Mouse (Mus musculus) hindbrain, embryonic 14.5 days (tissue): ENCODE data around the gene Gpr1. TPM values are rescaled to one million over a fixed set of nuclear protein-coding genes. Genes with fewer than 3 reads are reported as not detected.

ENCODE experiments used
- ATAC-seq: fragments of 200-750 bp; cut with Nextera tagmentation; 2 replicates; pipeline ENCODE4 v1.8.0; 2017; ENCODE audit warnings: moderate number of reproducible peaks, mild to moderate bottlenecking, moderate TSS enrichment, moderate library complexity; ENCODE audit not compliant: low FRiP score
- DNase-seq: peaks from one replicate; pipeline ENCODE4 v3.0.0-alpha.2; 2015; ENCODE audit warnings: low spot score
- H3K27ac ChIP-seq: fragments of 300-500 bp; sonication (generic); 2 replicates; pipeline ENCODE4 v1.5.1; 2014; ENCODE audit warnings: mild to moderate bottlenecking, moderate library complexity
- H3K27me3 ChIP-seq: fragments of 300-500 bp; sonication (generic); 2 replicates; pipeline ENCODE4 v1.6.1; 2014; ENCODE audit warnings: mild to moderate bottlenecking, low read length, mixed read lengths; ENCODE audit not compliant: control insufficient read depth, insufficient read depth
- H3K36me3 ChIP-seq: fragments of 300-500 bp; sonication (generic); replicated peaks from 2 replicates; pipeline ENCODE4 v1.6.1; 2014; ENCODE audit not compliant: control insufficient read depth, insufficient read depth
- H3K4me1 ChIP-seq: fragments of 300-500 bp; sonication (generic); replicated peaks from 2 replicates; pipeline ENCODE4 v1.6.1; 2014; ENCODE audit warnings: antibody characterized with exemption, low read length, mixed read lengths; ENCODE audit not compliant: control insufficient read depth, insufficient read depth
- H3K4me2 ChIP-seq: fragments of 300-500 bp; sonication (generic); replicated peaks from 2 replicates; pipeline ENCODE4 v1.6.1; 2014; ENCODE audit warnings: mild to moderate bottlenecking, moderate library complexity
- H3K4me3 ChIP-seq: fragments of 300-500 bp; sonication (generic); replicated peaks from 2 replicates; pipeline ENCODE4 v1.5.1; 2014; ENCODE audit warnings: mild to moderate bottlenecking, low read length
- H3K9ac ChIP-seq: fragments of 300-500 bp; sonication (generic); 2 replicates; pipeline ENCODE4 v1.6.1; 2014
- H3K9me3 ChIP-seq: fragments of 300-500 bp; sonication (generic); 2 replicates; pipeline ENCODE4 v1.6.1; 2016; ENCODE audit warnings: low read length; ENCODE audit not compliant: control insufficient read depth
- WGBS: fragments of 180-500 bp; shearing (Covaris S2); extraction: QIAGEN DNeasy Blood & Tissue Kit; methylation state at CpG from one replicate; pipeline ENCODE4 v1.1.7; 2014; 5-methylcytosine and 5-hydroxymethylcytosine counted together
- polyA plus RNA-seq: library from polyadenylated mRNA; unstranded; fragments of >200 nt; fragmentation: Nextera tagmentation; extraction: Ambion mirVana; gene quantifications from 2 replicates; pipeline ENCODE4 v1.2.1, GENCODE M21; 2014

Gene Gpr1
- polyA plus RNA-seq, 1 experiment from 2014 or later, result 0.35 TPM

DNA sequence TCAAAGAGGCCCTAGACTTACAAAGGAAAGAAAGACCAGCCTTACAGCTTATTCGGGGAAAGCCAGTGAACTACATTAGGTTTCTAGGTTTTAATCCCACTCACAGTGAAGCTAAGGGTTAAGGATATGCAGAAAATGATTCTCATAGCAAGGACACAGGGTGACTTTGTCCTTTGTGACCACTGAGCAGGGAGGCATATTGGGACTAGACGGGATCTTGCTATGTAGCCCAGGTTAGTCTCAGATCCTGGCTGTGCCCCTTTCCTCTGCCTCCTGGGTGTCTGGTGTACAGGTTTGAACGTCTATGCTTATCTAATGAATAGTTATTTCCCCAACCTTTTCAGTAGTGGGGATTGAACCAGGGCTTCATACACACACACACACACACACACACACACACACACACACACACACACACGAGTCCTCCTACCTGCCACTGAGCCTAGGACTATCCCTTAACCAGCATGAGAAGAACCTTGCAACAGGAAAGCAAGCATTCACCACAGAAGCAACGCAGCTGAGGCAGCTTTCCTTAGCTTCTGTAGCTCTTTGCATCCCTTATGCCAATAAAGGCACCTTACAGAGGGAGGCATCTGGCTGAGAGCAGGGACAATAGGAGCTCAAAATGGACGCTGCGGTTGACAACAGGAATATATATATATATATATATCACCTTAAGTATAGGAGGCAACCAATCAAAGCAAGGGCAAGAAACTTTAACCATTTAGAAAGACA, 9.5 kb downstream of the Gpr1 start:
- WGBS, result 20% methylated on average over 7 of the region's 7 CpGs
- ATAC-seq, result no peak

DNA sequence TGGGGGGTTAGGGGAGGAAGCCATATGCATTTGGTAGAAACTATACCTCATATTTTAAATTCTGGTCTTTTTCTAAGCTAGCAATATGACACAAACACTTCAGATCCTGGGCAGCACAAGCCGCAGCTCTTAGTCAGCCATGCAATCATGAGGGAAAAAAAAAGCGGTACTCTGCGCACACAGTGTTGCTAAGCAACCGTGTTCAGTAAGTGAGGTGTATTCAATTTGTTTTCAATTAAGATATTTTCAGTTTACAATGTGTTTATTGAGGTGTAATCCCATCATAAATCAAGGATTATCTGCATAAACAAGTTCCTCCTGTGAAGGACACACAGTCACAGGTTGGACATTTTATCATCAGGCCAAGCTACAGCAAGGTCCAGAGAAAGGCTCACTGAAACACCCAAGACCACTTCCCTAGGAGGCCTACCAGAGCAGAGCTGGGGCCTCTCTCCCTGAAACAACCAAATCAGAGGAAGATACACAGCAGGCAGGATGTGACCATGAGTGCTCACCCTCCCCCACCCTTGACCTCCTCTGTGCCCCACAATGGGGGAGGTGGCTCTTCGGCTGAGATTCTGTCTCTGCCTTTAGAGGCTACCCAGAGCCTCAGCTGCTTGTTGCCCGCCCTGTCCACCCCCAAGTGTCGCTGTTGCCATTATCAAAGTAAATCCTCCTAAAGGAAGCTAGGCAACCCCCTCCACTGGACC, 10.2 kb downstream of the Gpr1 start:
- Histone ChIP-seq H3K4me1 (peaks cover 13% of the 10 kb centered on the region), H3K36me3 (no peaks in the 10 kb centered on the region), H3K4me2 (no peak overlapping the region), H3K4me3 (no peak overlapping the region), H3K27me3 (no peaks in the 10 kb centered on the region), H3K9me3 (peaks cover 11% of the 10 kb centered on the region; the same call in 1 of the 2 replicates), H3K27ac (peak overlapping the region; percentile 72), H3K9ac (0 out of 2 replicates have a peak overlapping the region, but pooled peaks have one; percentile 29)
- 2% methylated on average over 7 of the region's 7 CpGs for WGBS
- DNase-seq (peak; percentile 67), ATAC-seq (peak; percentile 77; the same call in 1 of the 2 replicates)

More for the DNA sequence above, 9.5 kb downstream of the Gpr1 start:
- Histone ChIP-seq H3K27me3 (no peaks in the 10 kb centered on the region), H3K4me3 (no peak overlapping the region), H3K9ac (no peak overlapping the region), H3K9me3 (peaks cover 8% of the 10 kb centered on the region; the same call in 1 of the 2 replicates), H3K4me1 (peaks cover 13% of the 10 kb centered on the region), H3K27ac (peak overlapping the region; percentile 72), H3K4me2 (no peak overlapping the region), H3K36me3 (no peaks in the 10 kb centered on the region)
- no peak for DNase-seq

DNA sequence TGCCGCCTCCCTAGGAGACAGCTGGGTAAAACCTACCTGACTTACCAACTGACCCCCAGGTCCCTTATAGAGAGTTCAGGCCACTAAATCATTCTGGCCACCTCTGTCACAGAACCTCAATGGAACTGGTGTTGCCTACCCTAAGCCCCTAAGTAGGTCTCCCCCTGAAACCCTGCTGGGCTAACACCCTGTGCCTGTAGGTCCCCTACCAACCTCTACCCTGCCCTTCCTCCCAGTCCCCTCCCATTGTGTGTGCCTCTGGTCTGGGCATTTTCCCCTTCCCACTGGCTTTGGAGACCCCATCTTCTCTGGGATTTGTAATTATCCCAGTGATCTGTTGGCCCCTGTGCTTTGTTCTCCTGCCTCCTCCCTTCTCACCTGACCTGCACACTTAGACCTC, 10.9 kb downstream of the Gpr1 start:
- H3K27ac ChIP-seq, result peak overlapping the region; percentile 72
- H3K36me3 ChIP-seq, result no peaks in the 10 kb centered on the region
- H3K4me1 ChIP-seq, result peaks cover 13% of the 10 kb centered on the region
- 84% methylated on average over 1 of the region's 1 CpGs for WGBS
- H3K9ac ChIP-seq, result peak overlapping the region; percentile 29; the same call in 1 of the 2 replicates
- peak; percentile 59; the same call in 1 of the 2 replicates for ATAC-seq
- H3K9me3 ChIP-seq, result peaks cover 11% of the 10 kb centered on the region; the same call in 1 of the 2 replicates
- no peak overlapping the region for H3K4me3 ChIP-seq
- no peak for DNase-seq
- H3K4me2 ChIP-seq, result no peak overlapping the region
- no peaks in the 10 kb centered on the region for H3K27me3 ChIP-seq

DNA sequence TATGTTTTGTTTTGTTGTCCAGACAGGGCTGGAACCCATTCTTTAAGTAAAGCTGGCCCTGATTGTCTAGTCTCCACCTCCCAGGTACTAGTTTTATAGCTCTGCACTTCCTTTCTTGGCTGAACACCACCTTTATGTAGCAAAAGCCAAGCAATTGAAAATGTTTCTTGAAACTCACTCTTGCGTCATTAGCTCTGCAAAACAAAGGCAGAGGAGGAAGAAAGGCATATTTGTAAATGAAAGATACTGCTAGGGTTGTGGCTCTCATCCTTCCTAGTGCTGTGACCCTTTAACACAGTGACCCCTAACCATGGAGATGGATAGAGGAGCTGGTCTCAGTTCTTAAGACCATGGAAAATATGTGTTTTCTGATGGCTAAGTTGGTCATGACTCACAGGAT, 12.7 kb downstream of the Gpr1 start:
- H3K36me3 ChIP-seq, result no peaks in the 10 kb centered on the region
- DNase-seq, result no peak
- peaks cover 11% of the 10 kb centered on the region; the same call in 1 of the 2 replicates for H3K9me3 ChIP-seq
- no peak overlapping the region for H3K27ac ChIP-seq
- H3K4me2 ChIP-seq, result no peak overlapping the region
- no peaks in the 10 kb centered on the region for H3K27me3 ChIP-seq
- no peak for ATAC-seq
- peaks cover 13% of the 10 kb centered on the region for H3K4me1 ChIP-seq
- 71% methylated on average over 1 of the region's 1 CpGs for WGBS
- H3K4me3 ChIP-seq, result no peak overlapping the region
- no peak overlapping the region for H3K9ac ChIP-seq

DNA sequence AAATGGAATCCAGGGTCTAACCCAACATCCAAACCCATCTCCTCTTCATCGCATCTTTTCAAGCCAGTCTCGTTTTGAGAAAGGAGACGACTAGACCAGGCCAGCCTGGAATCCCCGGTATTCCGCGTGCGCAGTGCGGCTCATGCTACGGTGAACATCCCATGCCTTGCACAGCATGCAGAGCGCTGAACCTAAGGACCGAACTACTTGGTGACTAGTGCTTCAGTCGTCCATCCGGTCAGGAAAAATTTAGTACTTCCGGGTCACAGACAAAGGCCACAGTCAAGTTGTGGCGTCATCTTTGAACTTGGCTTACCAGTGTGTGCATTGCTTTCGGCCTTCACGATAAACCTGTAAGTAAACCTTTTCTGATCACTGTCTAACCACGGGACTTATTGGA, 14.0 kb downstream of the Gpr1 start:
- Histone ChIP-seq H3K9me3 (peaks cover 11% of the 10 kb centered on the region; the same call in 1 of the 2 replicates), H3K4me1 (peaks cover 13% of the 10 kb centered on the region), H3K4me3 (no peak overlapping the region), H3K4me2 (no peak overlapping the region), H3K27me3 (no peaks in the 10 kb centered on the region), H3K36me3 (no peaks in the 10 kb centered on the region), H3K27ac (no peak overlapping the region), H3K9ac (no peak overlapping the region)
- DNase-seq, result no peak
- 97% methylated on average over 18 of the region's 18 CpGs for WGBS
- ATAC-seq, result no peak

DNA sequence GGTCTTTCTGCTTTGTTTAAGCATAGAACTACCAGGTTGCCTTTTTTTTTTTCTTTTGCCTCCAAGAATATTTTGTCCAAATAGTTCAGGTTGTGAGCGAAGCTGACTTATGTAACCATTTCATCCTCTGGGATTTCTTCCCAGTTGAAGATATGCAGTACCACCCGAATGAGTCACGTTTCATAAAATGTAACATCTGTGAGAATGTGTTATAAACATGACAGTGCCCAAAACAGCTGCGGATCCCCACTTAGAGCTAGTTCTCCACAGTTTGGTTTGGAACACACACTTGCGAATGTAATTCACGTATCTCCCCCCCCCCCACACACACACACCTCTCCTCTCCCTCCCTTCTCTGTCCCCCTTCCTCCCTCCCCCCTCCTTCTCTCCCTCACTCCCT, 15.0 kb downstream of the Gpr1 start:
- peaks cover 11% of the 10 kb centered on the region; the same call in 1 of the 2 replicates for H3K9me3 ChIP-seq
- no peaks in the 10 kb centered on the region for H3K36me3 ChIP-seq
- DNase-seq, result no peak
- no peak overlapping the region for H3K27ac ChIP-seq
- no peak overlapping the region for H3K4me3 ChIP-seq
- H3K4me2 ChIP-seq, result no peak overlapping the region
- ATAC-seq, result no peak
- peaks cover 11% of the 10 kb centered on the region for H3K4me1 ChIP-seq
- no peaks in the 10 kb centered on the region for H3K27me3 ChIP-seq
- H3K9ac ChIP-seq, result no peak overlapping the region
- WGBS, result 95% methylated on average over 6 of the region's 6 CpGs

DNA sequence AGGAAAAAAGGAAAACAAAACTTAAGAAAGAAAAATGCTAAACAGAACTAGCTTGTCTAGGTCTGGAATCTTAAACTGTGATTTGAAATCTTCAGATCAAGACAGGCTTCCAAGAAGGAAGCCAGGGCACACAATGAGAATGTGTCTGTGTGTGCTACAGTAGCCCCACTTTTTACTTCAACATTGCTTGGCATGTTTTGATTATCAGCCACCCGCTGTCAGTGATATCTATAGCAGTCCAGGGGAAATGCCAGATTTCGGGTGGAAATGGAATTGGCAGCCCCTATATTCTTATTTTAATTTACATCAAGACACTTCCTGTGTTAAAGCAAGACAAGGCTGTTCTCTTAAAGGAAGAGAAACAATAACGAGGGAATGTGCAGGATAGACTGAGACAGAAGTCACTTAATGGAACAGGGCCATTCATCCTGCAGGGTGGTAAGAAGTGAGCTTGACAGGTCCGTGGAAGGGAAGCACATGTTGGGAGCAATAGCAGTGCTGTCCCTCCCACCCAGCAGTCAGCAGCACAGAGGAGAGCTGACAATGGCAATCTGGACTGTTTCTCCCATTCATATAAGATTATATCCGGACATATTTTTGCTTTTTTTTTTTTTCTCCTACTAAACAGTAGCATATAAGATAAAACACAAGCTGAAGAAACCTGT, 18.4 kb downstream of the Gpr1 start:
- H3K4me3 ChIP-seq, result no peak overlapping the region
- H3K9me3 ChIP-seq, result peaks cover 11% of the 10 kb centered on the region; the same call in 1 of the 2 replicates
- H3K27ac ChIP-seq, result no peak overlapping the region
- 72% methylated on average over 5 of the region's 5 CpGs for WGBS
- ATAC-seq (no peak), DNase-seq (no peak)
- H3K36me3 ChIP-seq, result no peaks in the 10 kb centered on the region
- no peak overlapping the region for H3K9ac ChIP-seq
- H3K4me2 ChIP-seq, result no peak overlapping the region
- no peaks in the 10 kb centered on the region for H3K4me1 ChIP-seq
- H3K27me3 ChIP-seq, result no peaks in the 10 kb centered on the region

DNA sequence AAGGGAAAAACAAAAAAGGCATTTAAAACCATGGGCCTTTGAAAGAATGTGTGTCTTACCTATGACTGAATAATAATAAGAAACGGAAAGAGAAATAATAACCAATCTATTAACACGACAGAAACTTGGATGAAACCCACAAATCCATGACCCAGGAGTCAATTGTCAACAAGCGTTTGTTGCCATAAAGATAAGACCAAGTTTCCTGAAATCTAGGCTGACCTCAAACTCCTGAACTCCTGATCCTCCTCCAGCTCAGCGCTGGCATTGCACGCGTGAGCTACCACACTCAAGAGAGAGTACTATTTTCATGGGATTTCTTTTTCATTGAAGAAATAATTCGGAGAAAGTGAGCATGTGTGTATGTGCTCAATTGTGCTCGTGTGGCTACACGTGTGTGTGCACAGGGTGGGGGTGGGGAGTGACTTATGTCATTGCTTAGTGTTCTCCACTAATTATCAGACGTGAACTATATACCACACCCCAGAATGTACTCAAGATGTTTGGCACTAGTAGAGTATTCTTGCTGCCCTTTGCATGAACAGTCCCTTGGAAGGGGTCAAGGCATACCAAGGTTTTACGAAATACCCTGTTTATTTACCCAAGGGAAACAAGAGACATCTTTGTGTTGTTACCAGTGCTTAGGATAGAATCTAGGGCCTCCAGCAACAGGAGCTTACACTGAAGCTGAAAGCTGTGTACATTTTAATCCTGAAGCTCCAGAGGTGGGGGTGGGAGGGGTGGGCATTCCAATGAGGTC, 21.9 kb downstream of the Gpr1 start:
- no peaks in the 10 kb centered on the region for H3K27me3 ChIP-seq
- no peak overlapping the region for H3K27ac ChIP-seq
- DNase-seq (no peak), ATAC-seq (no peak)
- no peaks in the 10 kb centered on the region for H3K9me3 ChIP-seq
- H3K4me2 ChIP-seq, result no peak overlapping the region
- no peak overlapping the region for H3K4me3 ChIP-seq
- 92% methylated on average over 11 of the region's 11 CpGs for WGBS
- no peaks in the 10 kb centered on the region for H3K4me1 ChIP-seq
- no peak overlapping the region for H3K9ac ChIP-seq
- H3K36me3 ChIP-seq, result no peaks in the 10 kb centered on the region
